Mouse (Mus musculus): ENCODE measurements around the gene Gpam. TPM values are rescaled to one million over a fixed set of nuclear protein-coding genes. Genes with fewer than 3 reads are reported as not detected.

Gene Gpam
- polyA plus RNA-seq, 1 experiment from 2014 or later, result 8.6 TPM

DNA sequence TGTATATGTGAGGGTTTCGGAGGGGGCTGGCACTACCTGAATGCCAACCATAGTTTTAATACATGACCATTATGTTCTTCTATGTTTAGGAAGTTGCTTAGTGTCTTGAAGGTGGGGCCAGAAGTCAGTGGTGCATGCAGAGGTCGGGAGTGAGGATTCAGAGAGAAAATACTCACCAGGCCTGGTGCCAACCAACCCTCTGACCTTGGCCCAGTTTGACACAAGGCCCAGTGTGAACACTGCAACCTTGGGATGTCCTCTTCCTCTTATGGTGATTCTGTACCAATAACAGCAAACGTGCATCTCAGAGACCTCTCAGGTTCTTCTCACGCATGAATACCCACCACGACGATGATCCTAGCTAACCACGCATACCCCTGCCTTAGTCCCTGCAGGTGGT is 11.5 kb upstream of the Gpam start:
- Histone ChIP-seq H3K4me3 (no peak overlapping the region), H3K27ac (replicated peaks) (no peak overlapping the region), H3K27me3 (replicated peaks) (no peaks in the 10 kb centered on the region; the same call in 1 of the 2 replicates), H3K9ac (no peak overlapping the region), H3K36me3 (no peaks in the 10 kb centered on the region), H3K9me3 (no peaks in the 10 kb centered on the region), H3K4me1 (peaks cover 13% of the 10 kb centered on the region), H3K4me2 (no peak overlapping the region)
- no peak for ATAC-seq (ENCODE audit: extremely low read depth, insufficient number of reproducible peaks, low FRiP score, low TSS enrichment)
- 76% methylated on average over 7 of the region's 7 CpGs for WGBS

- 37% methylated on average over 7 of the region's 7 CpGs for WGBS
- Histone ChIP-seq H3K9ac (no peak overlapping the region), H3K9me3 (no peaks in the 10 kb centered on the region), H3K27ac (replicated peaks) (no peak overlapping the region), H3K4me3 (no peak overlapping the region), H3K4me1 (peaks cover 13% of the 10 kb centered on the region), H3K36me3 (no peaks in the 10 kb centered on the region), H3K27me3 (replicated peaks) (no peaks in the 10 kb centered on the region; the same call in 1 of the 2 replicates), H3K4me2 (no peak overlapping the region)
- no peak for ATAC-seq (ENCODE audit: extremely low read depth, insufficient number of reproducible peaks, low FRiP score, low TSS enrichment)
Measured at GRCm38 (mm10) chr19:55137884-55138283, 10.8 kb upstream of the Gpam start.

GRCm38 (mm10) chr19:55136693-55137427 is 9.8 kb upstream of the Gpam start:
- 39% methylated on average over 4 of the region's 4 CpGs for WGBS
- no peak overlapping the region for H3K4me3 ChIP-seq
- peaks cover 13% of the 10 kb centered on the region for H3K4me1 ChIP-seq
- H3K27me3 ChIP-seq (replicated peaks), result no peaks in the 10 kb centered on the region; the same call in 1 of the 2 replicates
- H3K27ac ChIP-seq (replicated peaks), result no peak overlapping the region
- no peak overlapping the region for H3K9ac ChIP-seq
- H3K4me2 ChIP-seq, result no peak overlapping the region
- no peaks in the 10 kb centered on the region for H3K9me3 ChIP-seq
- no peak for ATAC-seq (ENCODE audit: extremely low read depth, insufficient number of reproducible peaks, low FRiP score, low TSS enrichment)
- H3K36me3 ChIP-seq, result no peaks in the 10 kb centered on the region

DNA sequence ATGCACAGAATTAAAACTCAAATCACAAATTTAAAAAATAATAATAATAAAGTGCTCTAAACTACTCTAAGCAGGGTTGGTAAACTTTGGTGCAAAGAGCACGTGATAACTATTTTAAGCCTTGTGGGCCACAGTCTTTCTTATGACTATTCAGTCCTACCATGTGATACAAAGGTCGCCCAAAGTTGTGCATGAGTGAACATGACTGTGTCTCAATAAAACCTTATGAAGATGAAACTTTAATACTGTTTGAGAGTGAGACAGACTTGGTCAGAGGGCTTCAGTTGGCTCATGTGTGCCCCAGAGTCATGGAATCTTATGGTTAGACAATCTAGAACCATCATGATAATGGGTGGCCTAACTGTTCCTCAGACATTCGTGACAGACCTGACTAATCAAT is 8.9 kb upstream of the Gpam start:
- no peaks in the 10 kb centered on the region for H3K36me3 ChIP-seq
- 76% methylated on average over 3 of the region's 3 CpGs for WGBS
- no peaks in the 10 kb centered on the region for H3K9me3 ChIP-seq
- H3K27me3 ChIP-seq (replicated peaks), result no peaks in the 10 kb centered on the region; the same call in 1 of the 2 replicates
- H3K27ac ChIP-seq (replicated peaks), result no peak overlapping the region
- H3K4me3 ChIP-seq, result no peak overlapping the region
- ATAC-seq (ENCODE audit: extremely low read depth, insufficient number of reproducible peaks, low FRiP score, low TSS enrichment), result no peak
- H3K9ac ChIP-seq, result no peak overlapping the region
- no peak overlapping the region for H3K4me2 ChIP-seq
- H3K4me1 ChIP-seq, result peaks cover 13% of the 10 kb centered on the region

DNA sequence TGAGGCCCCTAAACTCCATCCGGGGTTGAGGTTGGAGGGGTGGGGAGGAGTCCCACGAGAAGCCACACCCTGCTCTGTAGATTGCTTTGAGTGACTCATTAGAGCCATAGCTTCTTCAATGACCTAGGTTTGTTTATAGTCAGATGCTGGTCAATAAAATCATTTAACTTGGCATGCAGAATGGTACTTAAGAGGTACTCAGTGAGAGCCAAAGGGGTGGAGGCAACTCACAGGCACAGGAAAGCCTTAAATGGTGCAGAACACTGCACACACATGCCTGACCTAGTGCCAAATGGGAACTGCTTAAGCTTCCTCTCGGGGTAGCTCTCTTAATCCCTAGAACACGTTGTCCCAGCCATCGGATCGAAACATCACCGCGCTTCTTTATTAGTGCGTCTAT is 7.5 kb upstream of the Gpam start:
- no peak overlapping the region for H3K9ac ChIP-seq
- 79% methylated on average over 9 of the region's 9 CpGs for WGBS
- no peak overlapping the region for H3K27ac ChIP-seq (replicated peaks)
- H3K36me3 ChIP-seq, result no peaks in the 10 kb centered on the region
- ATAC-seq (ENCODE audit: extremely low read depth, insufficient number of reproducible peaks, low FRiP score, low TSS enrichment), result no peak
- peaks cover 13% of the 10 kb centered on the region for H3K4me1 ChIP-seq
- no peaks in the 10 kb centered on the region; the same call in 1 of the 2 replicates for H3K27me3 ChIP-seq (replicated peaks)
- no peak overlapping the region for H3K4me2 ChIP-seq
- H3K9me3 ChIP-seq, result no peaks in the 10 kb centered on the region
- no peak overlapping the region for H3K4me3 ChIP-seq

- Histone ChIP-seq H3K9me3 (no peaks in the 10 kb centered on the region), H3K27me3 (replicated peaks) (no peaks in the 10 kb centered on the region; the same call in 1 of the 2 replicates), H3K27ac (replicated peaks) (no peak overlapping the region), H3K4me1 (peaks cover 8% of the 10 kb centered on the region), H3K9ac (no peak overlapping the region), H3K4me3 (no peak overlapping the region), H3K36me3 (no peaks in the 10 kb centered on the region), H3K4me2 (no peak overlapping the region)
- 75% methylated on average over 3 of the region's 3 CpGs for WGBS
- ATAC-seq (ENCODE audit: extremely low read depth, insufficient number of reproducible peaks, low FRiP score, low TSS enrichment), result no peak
Measured at GRCm38 (mm10) chr19:55132476-55132875, 5.4 kb upstream of the Gpam start.

GRCm38 (mm10) chr19:55131747-55132146 is 4.7 kb upstream of the Gpam start:
- no peak for ATAC-seq (ENCODE audit: extremely low read depth, insufficient number of reproducible peaks, low FRiP score, low TSS enrichment)

GRCm38 (mm10) chr19:55128469-55128868 is 1.4 kb upstream of the Gpam start:
- H3K27ac ChIP-seq (replicated peaks), result no peak overlapping the region
- no peaks in the 10 kb centered on the region for H3K36me3 ChIP-seq
- peaks cover 6% of the 10 kb centered on the region; the same call in 1 of the 2 replicates for H3K4me1 ChIP-seq
- no peak overlapping the region for H3K4me2 ChIP-seq
- H3K4me3 ChIP-seq, result no peak overlapping the region
- ATAC-seq (ENCODE audit: extremely low read depth, insufficient number of reproducible peaks, low FRiP score, low TSS enrichment), result no peak
- H3K9ac ChIP-seq, result no peak overlapping the region
- H3K9me3 ChIP-seq, result no peaks in the 10 kb centered on the region
- H3K27me3 ChIP-seq (replicated peaks), result no peaks in the 10 kb centered on the region
- whole genome bisulfite sequencing, result 91% methylated on average over 1 of the region's 1 CpGs

More at GRCm38 (mm10) chr19:55131747-55132146, 4.7 kb upstream of the Gpam start:
- Histone ChIP-seq H3K27ac (replicated peaks) (no peak overlapping the region), H3K27me3 (replicated peaks) (no peaks in the 10 kb centered on the region; the same call in 1 of the 2 replicates), H3K9me3 (no peaks in the 10 kb centered on the region), H3K4me2 (no peak overlapping the region), H3K36me3 (no peaks in the 10 kb centered on the region), H3K9ac (no peak overlapping the region), H3K4me3 (no peak overlapping the region), H3K4me1 (peaks cover 9% of the 10 kb centered on the region)
- 45% methylated on average over 1 of the region's 1 CpGs for WGBS

DNA sequence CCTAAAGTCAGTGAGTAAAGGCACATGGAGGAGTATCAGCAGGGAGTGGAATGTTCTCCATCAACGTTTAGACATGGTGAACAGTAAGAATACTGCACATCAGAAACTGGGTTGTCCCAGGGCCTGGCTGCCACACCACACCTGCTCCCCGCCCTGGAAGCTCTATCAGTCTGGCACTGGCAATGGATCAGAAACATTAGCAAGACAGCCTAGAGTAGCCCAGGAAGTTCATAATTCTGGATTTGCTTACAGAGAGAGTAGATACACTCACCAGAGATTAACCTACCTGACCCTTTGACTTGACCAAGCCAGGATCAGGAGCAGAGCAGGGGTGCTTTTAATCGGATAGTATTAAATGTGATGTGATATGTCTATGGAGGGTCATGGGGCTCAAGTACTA is 1.6 kb downstream of the Gpam start:
- Histone ChIP-seq H3K4me1 (peaks cover 29% of the 10 kb centered on the region), H3K4me2 (no peak overlapping the region), H3K9me3 (no peaks in the 10 kb centered on the region), H3K9ac (no peak overlapping the region), H3K36me3 (no peaks in the 10 kb centered on the region), H3K4me3 (no peak overlapping the region), H3K27ac (replicated peaks) (no peak overlapping the region), H3K27me3 (replicated peaks) (no peaks in the 10 kb centered on the region)
- 77% methylated on average over 3 of the region's 3 CpGs for WGBS
- no peak for ATAC-seq (ENCODE audit: extremely low read depth, insufficient number of reproducible peaks, low FRiP score, low TSS enrichment)

DNA sequence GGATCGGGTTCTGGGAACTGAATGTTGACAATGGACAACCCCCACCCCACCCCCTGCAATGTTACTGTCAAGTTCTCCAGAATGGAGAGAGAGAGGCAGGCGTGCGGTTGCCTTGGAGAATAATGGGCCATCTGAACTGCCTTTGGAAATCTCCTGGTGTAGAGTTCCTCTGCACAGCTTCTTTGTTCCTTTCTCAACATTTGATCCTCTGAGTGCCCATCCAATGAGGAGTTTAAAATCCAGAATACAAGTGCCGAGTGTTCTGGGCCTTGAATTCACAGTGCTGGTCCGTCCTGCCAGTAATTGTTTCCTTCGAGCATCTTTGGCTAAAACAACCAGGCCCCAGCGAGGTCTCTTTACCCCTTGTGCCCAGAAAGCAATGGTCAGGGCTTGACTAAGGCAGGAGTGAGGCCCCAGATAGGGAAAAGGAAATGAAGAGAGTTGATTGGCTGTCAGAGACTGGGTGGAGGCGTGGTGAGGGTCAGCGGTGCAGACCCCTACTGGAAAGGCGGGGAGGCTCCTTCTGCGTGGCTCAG is 4.0 kb downstream of the Gpam start:
- no peaks in the 10 kb centered on the region for H3K27me3 ChIP-seq (replicated peaks)
- no peak for ATAC-seq (ENCODE audit: extremely low read depth, insufficient number of reproducible peaks, low FRiP score, low TSS enrichment)

DNA sequence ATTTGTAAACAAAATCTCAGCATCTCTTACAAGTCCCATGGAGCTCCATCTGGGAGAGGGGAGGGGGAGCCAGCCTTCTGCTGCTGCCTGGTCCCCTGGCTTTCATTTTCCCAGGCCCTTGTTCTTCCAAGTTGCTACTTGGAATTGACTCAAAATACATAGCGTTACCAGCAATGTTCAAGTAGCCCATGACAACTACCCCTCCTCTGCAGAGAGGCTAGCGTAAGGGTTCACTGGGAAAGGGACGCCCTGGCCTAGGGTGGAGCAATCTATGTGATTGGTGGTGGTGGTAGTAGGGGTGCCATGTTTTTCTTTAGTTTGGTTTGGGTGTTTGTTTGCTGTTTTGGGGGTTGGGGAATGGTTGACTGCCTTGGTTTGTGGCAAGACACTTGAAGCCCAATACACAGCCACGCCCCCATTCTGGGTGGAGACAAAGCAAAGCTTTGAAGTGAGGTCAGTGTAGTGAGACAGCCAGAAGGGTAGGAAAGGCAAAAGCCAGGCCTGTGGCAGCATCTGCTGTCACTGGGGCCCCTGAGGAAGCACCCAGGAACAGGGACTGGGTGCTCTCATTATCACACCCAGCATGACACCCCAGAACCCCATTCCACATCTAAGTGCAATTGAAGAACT is 4.6 kb downstream of the Gpam start:
- Histone ChIP-seq H3K9me3 (no peaks in the 10 kb centered on the region), H3K9ac (no peak overlapping the region), H3K27me3 (replicated peaks) (no peaks in the 10 kb centered on the region), H3K36me3 (no peaks in the 10 kb centered on the region), H3K4me1 (peaks cover 44% of the 10 kb centered on the region), H3K4me2 (no peak overlapping the region), H3K27ac (replicated peaks) (no peak overlapping the region), H3K4me3 (no peak overlapping the region)
- no peak for ATAC-seq (ENCODE audit: extremely low read depth, insufficient number of reproducible peaks, low FRiP score, low TSS enrichment)
- 78% methylated on average over 4 of the region's 4 CpGs for WGBS

More for the DNA sequence above, 4.0 kb downstream of the Gpam start:
- no peak overlapping the region for H3K4me2 ChIP-seq
- H3K9me3 ChIP-seq, result no peaks in the 10 kb centered on the region
- no peaks in the 10 kb centered on the region for H3K36me3 ChIP-seq
- H3K9ac ChIP-seq, result no peak overlapping the region
- 65% methylated on average over 11 of the region's 11 CpGs for WGBS
- no peak overlapping the region for H3K4me3 ChIP-seq
- no peak overlapping the region for H3K27ac ChIP-seq (replicated peaks)
- H3K4me1 ChIP-seq, result peaks cover 43% of the 10 kb centered on the region
